Mouse (Mus musculus): ENCODE measurements at regions not wholly inside any gene's neighbourhood (a gene's known extent, or its start where the extent isn't known, plus 50 kb on each side); places are given as distances from the start of the nearest gene placed in this dataset.

DNA sequence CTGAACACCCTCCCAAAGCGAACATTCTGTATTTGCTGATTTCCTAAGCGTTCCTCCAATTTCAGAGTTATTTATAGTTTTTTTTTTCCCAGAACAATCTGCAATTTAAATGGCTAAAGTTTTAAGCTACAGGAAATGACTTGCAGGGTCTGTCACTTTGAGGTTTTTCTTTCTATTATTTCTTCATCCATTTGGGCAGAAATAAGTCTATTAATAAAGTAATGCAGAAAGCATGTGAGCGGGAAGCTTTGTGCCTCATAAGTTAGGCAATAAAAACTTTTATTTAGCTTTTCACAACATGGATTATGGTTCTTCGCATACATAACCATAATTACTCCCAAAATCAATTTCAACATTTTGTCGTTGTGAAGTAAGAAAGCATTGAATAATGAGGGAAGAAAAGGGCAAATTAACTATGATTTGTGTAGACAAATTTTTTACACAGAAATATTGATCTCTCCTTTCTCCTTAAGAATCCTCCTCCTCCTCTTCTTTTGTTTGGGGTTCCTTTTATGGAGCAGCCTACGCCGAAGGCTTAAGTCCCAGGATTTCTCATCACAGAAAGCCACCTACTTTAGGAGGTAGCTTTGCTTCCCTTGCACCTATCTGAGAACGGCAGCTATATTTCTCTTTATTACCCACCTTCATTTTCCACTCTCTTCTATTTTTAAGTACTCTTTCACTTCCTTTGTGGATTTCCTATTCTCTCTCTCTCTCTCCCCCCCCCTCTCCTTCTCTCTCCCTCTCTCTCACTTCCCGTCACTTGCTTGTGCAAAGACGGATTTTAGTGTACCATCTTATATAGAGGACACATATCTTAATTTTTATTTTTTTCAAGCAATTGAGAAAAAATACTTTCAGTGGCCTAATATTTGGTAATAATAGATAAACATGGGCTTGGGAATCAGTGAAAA is 128.6 kb upstream of the Gm4301 start:
- Histone ChIP-seq H3K27ac (replicated peaks) (no peak overlapping the region), H3K4me2 (no peak overlapping the region), H3K9ac (no peak overlapping the region), H3K27me3 (replicated peaks) (no peaks in the 10 kb centered on the region), H3K4me1 (no peaks in the 10 kb centered on the region), H3K4me3 (no peak overlapping the region), H3K9me3 (no peaks in the 10 kb centered on the region), H3K36me3 (no peaks in the 10 kb centered on the region)
- WGBS, result 76% methylated on average over 10 of the region's 10 CpGs
- no peak for ATAC-seq (ENCODE audit: extremely low read depth, insufficient number of reproducible peaks, low FRiP score, low TSS enrichment)

DNA sequence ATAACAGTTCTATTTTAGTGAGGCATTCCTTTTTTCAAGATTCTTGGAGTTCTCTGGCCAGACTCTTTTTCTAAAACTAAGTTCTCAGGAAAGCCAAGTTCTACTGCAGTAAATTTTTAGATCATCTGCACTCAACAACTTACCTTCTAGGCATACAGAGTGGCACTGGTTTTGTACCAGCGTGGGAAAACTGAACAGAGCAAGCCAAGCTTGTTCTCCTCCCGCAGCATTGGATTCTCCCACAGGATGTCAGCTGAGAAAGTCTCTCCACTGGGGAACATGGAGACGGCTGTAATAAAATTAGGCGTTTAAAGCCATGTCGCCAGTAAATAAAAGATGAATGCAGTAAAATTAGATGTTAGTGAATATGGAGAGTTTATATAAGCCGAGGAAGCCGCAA is 124.8 kb upstream of the Gm4301 start:
- no peak overlapping the region for H3K27ac ChIP-seq (replicated peaks)
- 80% methylated on average over 7 of the region's 7 CpGs for WGBS
- no peak overlapping the region for H3K4me2 ChIP-seq
- H3K9ac ChIP-seq, result no peak overlapping the region
- H3K27me3 ChIP-seq (replicated peaks), result no peaks in the 10 kb centered on the region
- no peaks in the 10 kb centered on the region for H3K9me3 ChIP-seq
- no peak overlapping the region for H3K4me3 ChIP-seq
- H3K36me3 ChIP-seq, result no peaks in the 10 kb centered on the region
- no peak for ATAC-seq (ENCODE audit: extremely low read depth, insufficient number of reproducible peaks, low FRiP score, low TSS enrichment)
- no peaks in the 10 kb centered on the region for H3K4me1 ChIP-seq

DNA sequence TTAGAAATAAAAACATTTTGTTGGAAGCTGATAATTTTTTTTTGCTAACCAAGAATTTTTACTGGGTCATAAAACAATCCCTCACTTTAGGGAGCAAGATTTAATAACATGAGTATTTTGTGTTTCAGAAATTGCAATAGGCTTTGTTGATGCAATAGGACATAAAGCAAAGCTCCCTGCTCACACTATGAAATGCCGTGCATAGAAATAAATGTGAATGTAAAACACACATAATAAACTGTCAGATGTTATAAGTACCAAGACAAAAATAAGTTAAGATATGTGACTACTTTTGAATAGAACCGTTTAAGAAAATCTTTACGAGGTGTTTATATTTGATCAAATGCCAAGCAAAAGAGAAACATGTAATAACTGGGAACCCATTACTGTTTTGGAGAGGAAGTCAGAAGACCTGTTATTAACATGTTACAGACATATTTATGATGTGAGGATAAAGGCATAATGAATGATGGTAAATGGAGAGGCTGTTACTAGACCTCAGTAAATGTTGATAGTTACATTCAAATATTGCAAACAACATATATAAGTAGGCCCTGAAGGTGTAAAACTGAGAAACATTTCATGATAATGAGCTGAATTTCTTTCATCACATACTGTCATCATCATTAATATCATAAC is 110.9 kb upstream of the Gm4301 start:
- Histone ChIP-seq H3K4me1 (0 out of 2 replicates have a peak, but pooled peaks cover 3% of the 10 kb centered on the region), H3K4me3 (no peak overlapping the region), H3K27me3 (replicated peaks) (no peaks in the 10 kb centered on the region), H3K9ac (no peak overlapping the region), H3K27ac (replicated peaks) (no peak overlapping the region), H3K4me2 (no peak overlapping the region), H3K36me3 (no peaks in the 10 kb centered on the region), H3K9me3 (0 out of 2 replicates have a peak, but pooled peaks cover 2% of the 10 kb centered on the region)
- whole genome bisulfite sequencing, result 76% methylated on average over 3 of the region's 3 CpGs
- no peak for ATAC-seq (ENCODE audit: extremely low read depth, insufficient number of reproducible peaks, low FRiP score, low TSS enrichment)

DNA sequence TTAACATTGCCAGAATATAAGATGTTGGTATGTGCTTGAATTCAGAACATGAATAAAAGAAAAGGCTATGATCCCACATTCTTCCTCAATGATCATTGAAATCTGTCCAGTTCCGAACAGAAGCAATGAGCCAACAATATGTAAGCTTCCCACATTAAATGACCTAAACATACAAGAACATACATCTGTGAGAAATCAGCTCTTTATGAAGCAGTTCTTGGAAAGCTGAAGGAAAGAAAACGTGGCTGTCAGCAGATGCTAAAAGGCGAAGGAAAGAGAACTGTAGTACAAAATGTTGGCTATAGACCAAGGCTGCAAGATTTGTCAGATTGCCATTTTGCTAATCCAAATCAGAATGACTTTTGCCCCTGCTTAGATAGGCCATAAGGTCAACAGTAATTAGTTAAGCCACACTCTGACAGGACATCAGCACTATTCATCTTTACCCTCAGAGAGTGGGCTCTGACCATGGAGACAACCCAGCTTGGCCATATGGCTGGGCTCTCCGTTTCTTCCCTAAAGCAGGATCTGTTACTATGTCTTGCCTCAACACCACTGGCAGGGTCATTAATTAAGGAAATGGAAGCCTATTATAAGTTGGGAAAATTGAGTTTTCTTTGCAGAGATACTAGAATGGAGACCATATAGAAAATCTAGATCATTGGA is 76.1 kb upstream of the Gm4301 start:
- H3K4me1 ChIP-seq, result no peaks in the 10 kb centered on the region
- 69% methylated on average over 4 of the region's 4 CpGs for WGBS
- no peaks in the 10 kb centered on the region for H3K27me3 ChIP-seq (replicated peaks)
- no peak overlapping the region for H3K9ac ChIP-seq
- no peak overlapping the region for H3K27ac ChIP-seq (replicated peaks)
- H3K9me3 ChIP-seq, result no peaks in the 10 kb centered on the region
- no peak overlapping the region for H3K4me3 ChIP-seq
- H3K36me3 ChIP-seq, result no peaks in the 10 kb centered on the region
- no peak for ATAC-seq (ENCODE audit: extremely low read depth, insufficient number of reproducible peaks, low FRiP score, low TSS enrichment)
- no peak overlapping the region for H3K4me2 ChIP-seq

DNA sequence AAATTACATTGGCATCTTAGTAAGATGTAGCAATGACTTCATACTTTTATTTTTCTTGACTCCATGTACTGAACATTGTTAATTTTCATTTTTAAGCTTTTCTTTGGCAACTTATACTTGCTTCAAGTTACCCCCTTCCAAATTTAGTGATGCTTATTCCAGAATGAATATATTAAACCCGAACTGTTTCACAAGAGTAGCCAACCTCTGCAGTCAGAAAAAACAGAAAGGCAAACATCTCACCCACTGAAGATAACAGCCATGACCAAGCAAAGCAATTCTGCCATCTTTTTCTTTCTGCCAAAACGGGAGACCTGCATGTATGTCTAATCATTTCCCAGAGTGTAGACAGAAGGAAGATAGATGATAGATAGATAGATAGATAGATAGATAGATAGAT is 72.0 kb upstream of the Gm4301 start:
- ATAC-seq (ENCODE audit: extremely low read depth, insufficient number of reproducible peaks, low FRiP score, low TSS enrichment), result no peak
- Histone ChIP-seq H3K4me2 (no peak overlapping the region), H3K27ac (replicated peaks) (no peak overlapping the region), H3K27me3 (replicated peaks) (no peaks in the 10 kb centered on the region), H3K4me1 (no peaks in the 10 kb centered on the region), H3K9ac (no peak overlapping the region), H3K36me3 (no peaks in the 10 kb centered on the region), H3K4me3 (no peak overlapping the region), H3K9me3 (no peaks in the 10 kb centered on the region)
- WGBS, result 51% methylated on average over 2 of the region's 2 CpGs

DNA sequence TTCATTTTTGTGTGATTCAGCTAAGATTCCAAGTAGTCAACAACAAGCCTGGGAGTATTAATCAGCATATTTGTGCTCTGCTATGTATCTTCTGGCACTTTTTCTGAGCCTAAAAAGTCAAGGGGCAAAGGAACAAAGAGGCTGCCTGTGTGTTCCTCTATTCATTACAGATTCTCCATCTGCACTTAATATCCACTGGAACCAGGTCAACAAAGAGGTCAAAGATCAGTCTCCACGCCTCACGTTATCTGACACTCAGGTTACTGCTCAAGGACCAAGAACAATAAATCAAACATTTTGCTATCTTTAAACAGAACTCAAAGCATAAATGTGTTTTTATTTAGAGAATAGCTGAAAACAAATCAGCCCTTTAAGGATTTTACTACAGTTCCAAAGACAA is 71.4 kb upstream of the Gm4301 start:
- Histone ChIP-seq H3K9ac (no peak overlapping the region), H3K4me3 (no peak overlapping the region), H3K9me3 (no peaks in the 10 kb centered on the region), H3K36me3 (no peaks in the 10 kb centered on the region), H3K4me1 (no peaks in the 10 kb centered on the region), H3K27ac (replicated peaks) (no peak overlapping the region), H3K27me3 (replicated peaks) (no peaks in the 10 kb centered on the region), H3K4me2 (no peak overlapping the region)
- ATAC-seq (ENCODE audit: extremely low read depth, insufficient number of reproducible peaks, low FRiP score, low TSS enrichment), result no peak
- 44% methylated on average over 2 of the region's 2 CpGs for WGBS

DNA sequence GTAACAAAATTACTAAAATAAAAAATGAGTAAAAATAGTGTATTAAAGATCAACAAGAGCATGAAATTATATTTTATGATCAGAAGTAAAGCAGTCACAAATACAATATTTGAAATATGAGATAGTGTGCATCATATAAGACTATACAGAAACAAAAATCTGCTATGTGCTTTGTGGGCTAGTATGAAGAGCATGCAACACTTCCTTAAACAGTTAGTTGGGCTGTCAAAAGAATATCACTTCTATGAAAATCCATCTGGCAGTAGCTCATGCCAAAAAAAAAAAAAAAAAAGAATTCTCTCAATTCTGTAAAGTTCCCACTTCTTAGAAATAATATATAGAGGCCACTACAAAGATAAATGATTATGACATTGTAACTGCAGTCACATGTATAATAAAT is 53.0 kb upstream of the Gm4301 start:
- Histone ChIP-seq H3K27me3 (replicated peaks) (no peaks in the 10 kb centered on the region), H3K9me3 (no peaks in the 10 kb centered on the region), H3K4me1 (no peaks in the 10 kb centered on the region), H3K4me3 (no peak overlapping the region), H3K36me3 (no peaks in the 10 kb centered on the region), H3K9ac (no peak overlapping the region), H3K4me2 (no peak overlapping the region), H3K27ac (replicated peaks) (no peak overlapping the region)
- ATAC-seq (ENCODE audit: extremely low read depth, insufficient number of reproducible peaks, low FRiP score, low TSS enrichment), result no peak
